Mouse (Mus musculus) R1 (cell line): ENCODE measurements around the gene Rsph9.

Source experiments
- DNase-seq: peaks from one replicate; pipeline ENCODE4 v3.0.0-alpha.2; 2018; ENCODE audit warnings: low read depth, low spot score

The Rsph9 gene

GRCm38 (mm10) chr17:46139872-46140271 is 4.1 kb downstream of the Rsph9 start:
- DNase-seq: no peak

DNA sequence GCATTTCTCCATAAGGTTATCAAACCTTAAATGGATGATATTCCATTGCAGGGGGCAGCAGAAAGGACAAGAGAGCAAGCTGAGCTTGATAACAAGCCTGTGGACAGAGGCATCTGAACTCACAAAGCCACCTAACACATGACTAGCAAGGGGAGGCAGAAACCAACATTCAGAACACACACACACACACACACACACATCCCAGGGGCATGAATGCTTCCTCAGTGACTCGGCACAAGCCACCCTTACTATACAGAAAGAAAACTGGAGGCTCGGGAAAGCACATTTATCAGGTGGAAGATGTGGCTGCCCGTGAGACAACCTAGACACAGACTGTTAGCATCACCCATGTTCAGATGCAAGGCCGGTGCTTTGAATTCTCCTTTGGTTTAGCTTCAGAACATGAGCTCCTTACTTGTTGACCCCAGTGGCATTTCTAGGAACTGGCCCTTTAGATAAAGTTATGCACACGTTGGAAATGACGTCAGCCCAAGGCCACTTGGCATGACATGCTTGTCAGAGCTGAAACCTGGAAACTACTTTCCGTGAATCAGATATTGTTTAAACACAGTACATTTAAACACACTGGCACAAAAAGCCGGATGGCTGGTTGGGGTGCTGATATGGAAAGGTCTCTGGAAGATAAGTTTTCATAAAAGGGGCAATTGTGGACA is 5.3 kb downstream of the Rsph9 start:
- no peak for DNase-seq

- DNase-seq: no peak
Observed at GRCm38 (mm10) chr17:46132862-46133261, 11.2 kb downstream of the Rsph9 start.

- DNase-seq: peak; percentile 72
Observed at GRCm38 (mm10) chr17:46132058-46132718, 11.8 kb downstream of the Rsph9 start.

DNA sequence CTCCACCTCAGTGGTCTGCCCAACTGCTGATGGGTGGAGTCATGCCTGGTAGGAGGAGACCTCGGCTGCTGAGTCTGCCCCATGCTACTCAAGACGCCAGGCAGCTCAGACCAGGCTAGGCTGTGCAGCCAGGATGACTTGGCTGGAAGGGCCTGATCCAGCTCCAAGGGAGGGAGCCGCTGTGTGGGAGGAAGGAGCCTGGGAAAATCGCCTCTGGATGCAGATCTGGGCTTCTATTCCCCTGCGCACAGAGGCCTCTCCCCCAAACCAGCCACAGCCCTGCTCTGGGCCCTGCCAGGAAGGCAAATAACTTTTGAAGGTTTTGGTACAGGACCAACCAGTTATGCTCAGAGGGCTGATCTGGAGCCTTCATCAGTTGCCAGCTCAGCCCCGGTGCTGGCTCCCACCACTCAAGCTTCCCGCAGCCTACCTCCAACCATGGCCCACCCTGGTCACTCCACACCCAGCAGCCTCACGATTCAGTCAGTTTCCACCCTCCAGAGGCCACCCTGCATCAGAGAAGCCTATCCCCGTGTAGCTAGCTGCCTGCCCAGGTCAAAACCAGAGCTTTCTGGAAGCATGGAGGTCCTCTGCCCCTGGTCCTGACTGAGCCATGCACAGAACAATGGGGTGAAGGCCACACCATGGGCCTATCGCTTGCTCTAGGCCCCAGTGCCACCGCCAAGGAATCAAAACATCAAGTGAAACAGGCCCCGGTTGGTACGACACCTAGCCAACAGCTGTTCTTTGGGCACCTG is 14.1 kb downstream of the Rsph9 start:
- DNase-seq: peak; percentile 27

DNA sequence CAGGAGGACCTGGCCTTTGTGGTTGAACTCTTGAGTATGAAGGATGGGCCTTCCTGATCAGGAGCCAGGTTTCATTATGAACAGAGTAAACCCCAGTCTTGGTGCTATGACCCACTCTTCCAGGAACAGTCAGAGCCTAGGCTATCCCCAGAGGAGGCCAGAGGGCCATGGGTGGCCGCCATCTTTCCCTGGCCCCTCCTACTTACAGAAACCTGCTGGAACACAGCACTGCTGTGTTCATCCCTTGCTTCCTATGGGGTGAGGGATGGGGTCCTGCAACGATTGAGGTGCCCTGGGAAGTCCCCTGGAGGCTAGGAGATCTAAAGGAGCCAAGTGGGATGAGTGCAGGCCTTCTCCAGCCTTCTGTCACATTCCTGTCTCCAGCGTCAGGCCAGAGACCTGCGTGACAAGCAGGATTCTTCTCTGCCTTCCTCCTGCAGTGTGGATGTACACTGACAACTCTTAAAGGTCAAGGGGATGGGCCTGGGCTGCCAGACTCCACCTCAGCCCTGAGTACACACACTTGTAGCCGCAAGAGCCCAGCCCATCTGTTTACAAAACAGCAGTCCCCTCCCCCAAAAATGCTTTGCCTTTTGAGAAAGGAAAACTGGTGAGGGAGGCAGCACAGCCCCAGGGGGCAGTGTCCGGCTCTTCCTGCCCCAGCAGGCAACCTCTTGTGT is 16.1 kb downstream of the Rsph9 start:
- peak; percentile 93 for DNase-seq

DNA sequence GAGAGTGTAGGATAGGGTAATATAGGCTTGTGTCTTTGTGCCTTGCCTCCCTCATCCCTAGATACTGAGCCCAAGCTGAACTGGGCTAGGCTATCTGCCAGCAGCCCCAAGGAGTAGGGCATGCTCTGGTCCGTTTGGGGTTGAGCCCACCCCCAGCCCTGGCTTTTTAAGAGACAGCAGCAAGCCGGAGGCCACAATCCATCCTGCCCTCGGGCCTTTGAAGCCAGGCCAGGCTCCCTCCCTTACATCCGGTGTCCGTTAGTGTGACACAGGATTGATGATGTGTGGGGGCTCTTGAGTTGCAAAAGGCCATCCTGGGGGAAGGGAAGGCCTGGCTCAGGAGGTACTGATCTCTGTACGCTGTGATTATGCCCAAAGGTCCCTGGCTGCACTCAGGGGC is 17.4 kb downstream of the Rsph9 start:
- DNase-seq: no peak

DNA sequence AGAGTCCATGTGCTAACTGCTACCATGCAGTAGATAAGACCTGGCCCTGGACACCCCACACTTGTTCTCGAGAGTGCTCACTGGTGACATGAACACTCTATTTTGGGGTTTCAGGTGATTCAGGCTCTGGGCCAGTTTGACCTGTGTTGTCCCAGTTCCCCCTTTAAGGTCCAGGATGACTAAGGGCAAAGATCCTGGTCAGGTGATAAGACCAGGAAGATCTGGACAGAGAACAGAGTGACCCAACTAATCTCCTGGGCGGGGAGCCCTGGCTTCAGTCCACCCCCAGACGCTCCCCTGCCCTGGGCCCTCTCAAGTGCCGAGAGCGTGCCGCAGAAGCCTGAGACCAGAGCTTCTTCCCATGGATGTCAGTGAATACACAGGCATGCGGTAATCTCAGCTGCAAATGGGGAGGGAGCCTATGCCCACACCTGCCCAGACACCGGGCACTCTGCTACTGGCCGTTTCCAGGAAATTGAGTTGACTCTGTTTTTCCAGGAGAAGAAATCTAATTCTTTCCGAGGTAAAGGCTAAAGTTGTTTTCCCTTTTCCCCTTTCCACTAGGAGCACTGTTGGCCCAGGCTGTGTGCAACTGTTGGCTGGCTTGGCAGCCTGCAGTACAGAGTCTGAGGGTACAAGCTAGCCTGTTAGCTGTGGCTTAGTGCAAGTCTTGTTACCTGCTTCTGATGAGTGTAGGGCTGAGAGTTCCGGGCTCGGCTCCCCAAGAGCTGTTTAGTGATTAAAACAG is 19.9 kb downstream of the Rsph9 start:
- no peak for DNase-seq

- DNase-seq: no peak
Observed at GRCm38 (mm10) chr17:46123285-46123684, 20.7 kb downstream of the Rsph9 start.

GRCm38 (mm10) chr17:46122791-46123190 is 21.2 kb downstream of the Rsph9 start:
- DNase-seq: no peak

DNA sequence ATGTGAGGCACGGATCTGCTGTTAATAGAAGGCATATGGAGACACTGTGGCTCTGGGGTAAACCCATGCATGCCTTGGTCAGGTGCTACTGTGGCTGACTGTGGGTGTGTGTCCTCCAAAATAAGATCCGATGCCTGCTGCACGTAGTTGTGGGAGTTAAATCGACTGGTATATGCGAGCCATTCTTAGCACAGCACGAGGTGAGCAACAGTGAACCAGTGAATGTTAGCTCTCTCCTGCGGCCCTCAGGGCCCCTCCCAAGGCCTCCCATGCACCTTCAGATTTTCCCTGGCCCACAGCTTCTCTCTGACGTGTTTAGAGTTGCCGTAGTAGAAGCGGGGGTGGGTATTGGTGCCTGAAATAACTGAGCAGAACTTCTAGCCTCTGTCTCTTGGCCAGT is 24.4 kb downstream of the Rsph9 start:
- DNase-seq: no peak

GRCm38 (mm10) chr17:46118423-46118850 is 25.6 kb downstream of the Rsph9 start:
- DNase-seq: no peak

DNA sequence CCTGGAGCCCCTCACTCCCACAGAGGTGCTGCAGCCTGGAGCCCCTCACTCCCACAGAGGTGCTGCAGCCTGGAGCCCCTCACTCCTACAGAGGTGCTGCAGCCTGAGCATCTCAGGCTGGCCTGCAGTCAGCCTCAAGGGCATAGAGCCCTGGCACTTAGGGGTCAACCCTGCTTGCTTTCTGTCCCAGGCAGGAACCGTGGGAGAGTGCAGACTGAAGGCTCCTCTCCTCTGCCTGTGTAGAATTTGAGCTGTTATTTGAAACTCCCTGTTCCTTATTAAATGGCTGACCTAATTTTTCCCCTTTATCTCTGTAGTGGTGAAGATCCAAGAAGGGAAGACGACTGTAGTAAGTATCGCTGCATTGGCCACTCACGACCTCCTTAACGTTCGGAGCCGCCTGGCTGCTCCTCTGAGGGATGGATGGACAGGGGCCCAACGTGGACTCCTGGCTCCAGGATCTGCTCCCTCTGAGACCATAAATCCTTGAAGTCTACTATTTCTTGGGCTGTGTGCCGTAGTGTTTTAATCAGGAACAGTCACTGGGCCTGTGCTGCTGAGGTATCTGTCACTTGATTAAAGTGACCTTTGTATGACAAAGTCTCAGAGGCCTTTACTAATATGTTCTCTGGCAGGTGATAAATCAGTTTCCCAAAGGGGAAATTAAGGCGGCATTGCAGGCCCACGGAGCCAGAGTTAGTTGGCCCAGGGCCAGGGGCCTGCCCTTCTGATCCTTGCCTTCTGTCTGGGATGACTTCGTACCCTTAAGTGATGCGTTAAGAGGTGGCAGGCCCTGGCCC is 26.2 kb downstream of the Rsph9 start:
- DNase-seq: no peak

DNA sequence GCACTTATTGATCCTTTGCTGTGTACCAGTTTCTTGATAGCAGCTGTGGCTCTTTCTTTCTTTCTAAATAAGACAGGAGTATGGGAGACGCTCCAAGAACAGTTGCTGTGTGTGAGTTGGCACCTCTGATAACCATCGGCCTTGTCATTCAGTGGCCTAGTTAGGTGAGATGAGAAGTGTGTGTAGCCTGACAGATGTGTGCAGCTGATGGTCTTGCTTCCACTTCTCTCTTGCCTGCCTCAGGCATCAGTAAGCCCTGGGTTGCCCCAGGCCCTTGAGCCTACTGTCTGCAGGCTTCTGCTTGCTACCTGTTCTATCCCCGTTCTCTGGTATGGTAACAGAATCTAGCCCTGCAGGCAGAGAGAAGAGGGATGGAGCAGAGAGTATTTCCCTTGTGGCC is 27.1 kb downstream of the Rsph9 start:
- DNase-seq: no peak

DNA sequence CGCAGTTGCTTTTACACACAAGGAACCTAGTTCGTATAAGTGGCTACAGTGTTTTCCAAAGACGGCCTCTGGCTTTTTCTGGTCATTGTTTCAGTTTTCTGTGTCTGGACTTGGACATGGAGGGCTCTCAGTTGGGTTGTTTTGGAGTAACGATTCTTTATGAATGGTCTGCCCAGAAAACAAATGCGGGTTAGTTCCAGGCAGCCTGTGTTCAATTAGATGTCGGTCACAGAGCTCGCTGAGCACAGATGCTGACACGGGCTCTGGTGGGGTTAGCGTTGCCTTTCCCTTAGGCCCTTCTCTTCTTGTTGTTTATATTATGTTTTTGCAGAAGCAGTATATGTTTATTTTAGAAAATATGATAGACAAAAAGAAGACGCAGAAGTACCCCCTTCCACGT is 27.9 kb downstream of the Rsph9 start:
- DNase-seq: no peak

GRCm38 (mm10) chr17:46115489-46115888 is 28.5 kb downstream of the Rsph9 start:
- DNase-seq: no peak

- peak; percentile 86 for DNase-seq
Observed at GRCm38 (mm10) chr17:46110402-46111289, 33.4 kb downstream of the Rsph9 start, which contains the start of gene Mrps18a. Gene Mrps18a (plus strand): TSS chr17:46110986.

GRCm38 (mm10) chr17:46108286-46108685 is 35.7 kb downstream of the Rsph9 start:
- DNase-seq: no peak

DNA sequence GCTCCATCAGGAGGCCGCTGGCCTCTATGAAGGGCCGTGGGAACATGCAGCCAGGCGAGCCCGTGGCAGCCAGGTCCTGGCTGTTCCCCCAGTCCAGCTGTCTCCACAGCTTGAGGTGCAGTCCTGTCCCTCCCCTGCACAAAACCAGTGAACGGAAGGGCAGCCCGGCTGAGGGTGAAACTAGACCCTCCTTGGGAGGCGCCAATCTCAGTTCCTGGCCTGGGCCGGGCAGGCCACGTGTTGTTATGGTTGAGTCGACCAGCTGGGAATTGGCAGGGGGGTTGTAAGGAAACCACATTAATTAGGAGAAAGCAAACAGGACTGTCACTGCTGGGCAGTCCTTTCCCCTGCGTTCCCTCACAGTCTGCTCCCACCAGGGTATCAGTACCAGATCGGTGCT is 39.5 kb downstream of the Rsph9 start:
- DNase-seq: peak; percentile 20
